Mouse (Mus musculus): ENCODE measurements at regions not wholly inside any gene's neighbourhood (a gene's known extent, or its start where the extent isn't known, plus 50 kb on each side); places are given as distances from the start of the nearest gene placed in this dataset.

DNA sequence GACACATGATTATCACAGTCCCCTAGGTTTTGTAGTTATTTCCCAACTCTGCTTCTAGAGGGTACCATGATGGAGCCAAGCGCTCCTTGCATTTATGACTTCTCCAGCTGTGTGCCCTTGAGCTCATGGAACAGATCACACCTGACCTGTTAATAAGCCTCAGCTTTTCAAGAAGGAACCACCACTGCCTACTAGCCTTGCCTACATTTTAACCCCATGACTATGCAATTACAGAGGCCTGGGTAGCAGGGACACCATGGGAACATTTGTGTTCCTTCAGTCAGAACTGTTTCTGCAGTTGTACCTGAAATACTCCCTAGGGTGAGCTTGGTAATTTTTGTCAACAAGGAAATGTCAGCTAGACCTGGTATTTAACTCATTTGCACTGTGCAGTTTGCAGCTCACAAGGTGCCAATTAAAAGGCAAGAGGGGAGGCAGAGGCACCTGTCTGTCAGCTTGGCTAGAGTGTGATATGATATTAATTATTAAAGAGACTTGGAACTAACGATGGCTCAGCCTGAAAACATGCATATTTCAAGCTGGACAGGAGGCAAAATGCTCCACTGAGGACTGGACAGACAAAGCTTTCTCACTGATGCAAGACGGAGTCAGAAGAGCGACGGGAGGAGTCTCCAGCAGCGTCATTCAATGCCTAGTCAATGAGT, 382.1 kb upstream of the Ddi1 start:
- H3K27me3 ChIP-seq (ENCODE audit: control insufficient read depth, insufficient read depth, low read length): no peaks in the 10 kb centered on the region
- no peak overlapping the region for H3K9ac ChIP-seq (ENCODE audit: low read length)
- H3K4me2 ChIP-seq (ENCODE audit: low read depth): no peak overlapping the region
- WGBS: 79% methylated on average over 6 of the region's 6 CpGs
- H3K4me3 ChIP-seq (ENCODE audit: low read depth, low read length): no peak overlapping the region
- H3K9me3 ChIP-seq (ENCODE audit: control insufficient read depth, low read length): no peaks in the 10 kb centered on the region
- ATAC-seq (ENCODE audit: insufficient read depth, low FRiP score, low TSS enrichment): no peak; the same call in 1 of the 2 replicates
- no peak for DNase-seq (ENCODE audit: low spot score)
- H3K27ac ChIP-seq (ENCODE audit: low read depth, low read length): no peak overlapping the region
- no peaks in the 10 kb centered on the region for H3K36me3 ChIP-seq (ENCODE audit: control insufficient read depth, insufficient read depth, low read length)
- H3K4me1 ChIP-seq (ENCODE audit: control insufficient read depth, insufficient read depth, low read length): no peaks in the 10 kb centered on the region

DNA sequence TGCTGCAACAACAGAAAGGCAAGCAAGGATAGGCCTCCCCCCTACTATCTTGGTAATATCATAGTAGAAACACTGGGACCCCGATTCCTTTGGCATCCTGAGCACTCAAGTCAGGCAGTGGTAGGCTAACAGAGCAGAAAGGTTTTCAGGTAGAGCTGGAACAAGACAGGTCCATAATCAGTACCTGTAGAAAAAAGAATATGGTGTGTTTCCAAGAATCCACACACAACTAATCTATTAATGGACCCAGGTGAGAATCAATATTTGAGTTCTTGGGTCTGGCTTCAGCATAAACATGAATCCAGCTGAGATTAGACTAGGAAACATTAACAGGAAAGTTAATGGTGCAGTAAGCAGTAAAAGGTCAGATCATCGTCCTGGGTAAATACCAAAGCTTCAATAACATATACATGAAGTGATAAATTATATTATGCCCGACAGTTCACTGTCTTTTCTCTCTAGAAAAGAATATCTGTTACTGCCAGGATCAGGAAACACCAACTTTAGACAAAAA, 376.2 kb upstream of the Ddi1 start:
- H3K4me1 ChIP-seq (ENCODE audit: control insufficient read depth, insufficient read depth, low read length): no peaks in the 10 kb centered on the region
- no peak overlapping the region for H3K9ac ChIP-seq (ENCODE audit: low read length)
- no peaks in the 10 kb centered on the region for H3K36me3 ChIP-seq (ENCODE audit: control insufficient read depth, insufficient read depth, low read length)
- no peaks in the 10 kb centered on the region for H3K9me3 ChIP-seq (ENCODE audit: control insufficient read depth, low read length)
- DNase-seq (ENCODE audit: low spot score): no peak
- no peak overlapping the region for H3K4me2 ChIP-seq (ENCODE audit: low read depth)
- no peak for ATAC-seq (ENCODE audit: insufficient read depth, low FRiP score, low TSS enrichment)
- no peak overlapping the region for H3K27ac ChIP-seq (ENCODE audit: low read depth, low read length)
- no peak overlapping the region for H3K4me3 ChIP-seq (ENCODE audit: low read depth, low read length)
- H3K27me3 ChIP-seq (ENCODE audit: control insufficient read depth, insufficient read depth, low read length): no peaks in the 10 kb centered on the region
- 88% methylated on average over 3 of the region's 3 CpGs for WGBS

DNA sequence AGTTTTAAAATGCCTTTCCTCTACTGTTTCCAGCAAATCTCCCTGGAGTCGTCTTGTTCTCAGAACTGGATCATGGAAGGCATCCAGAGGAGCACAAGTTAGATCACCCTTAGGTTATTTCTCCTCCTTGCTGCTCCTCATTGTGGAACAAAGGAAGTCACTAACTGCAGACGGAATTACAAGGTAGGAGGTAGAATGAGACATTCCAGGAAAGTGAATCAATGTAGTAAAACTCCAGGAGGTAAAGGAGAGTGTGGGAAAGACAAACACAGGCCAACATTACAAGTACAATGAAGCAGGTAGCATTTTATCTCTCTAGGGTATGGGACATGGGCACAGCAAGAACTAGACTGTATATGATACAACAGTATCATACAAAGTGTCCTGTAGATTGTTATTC, 375.7 kb upstream of the Ddi1 start:
- H3K27me3 ChIP-seq (ENCODE audit: control insufficient read depth, insufficient read depth, low read length): no peaks in the 10 kb centered on the region
- no peaks in the 10 kb centered on the region for H3K9me3 ChIP-seq (ENCODE audit: control insufficient read depth, low read length)
- no peaks in the 10 kb centered on the region for H3K4me1 ChIP-seq (ENCODE audit: control insufficient read depth, insufficient read depth, low read length)
- H3K4me2 ChIP-seq (ENCODE audit: low read depth): no peak overlapping the region
- H3K36me3 ChIP-seq (ENCODE audit: control insufficient read depth, insufficient read depth, low read length): no peaks in the 10 kb centered on the region
- H3K9ac ChIP-seq (ENCODE audit: low read length): no peak overlapping the region
- ATAC-seq (ENCODE audit: insufficient read depth, low FRiP score, low TSS enrichment) (no peak), DNase-seq (ENCODE audit: low spot score) (no peak)
- H3K27ac ChIP-seq (ENCODE audit: low read depth, low read length): no peak overlapping the region
- H3K4me3 ChIP-seq (ENCODE audit: low read depth, low read length): no peak overlapping the region
- 57% methylated on average over 2 of the region's 2 CpGs for WGBS

DNA sequence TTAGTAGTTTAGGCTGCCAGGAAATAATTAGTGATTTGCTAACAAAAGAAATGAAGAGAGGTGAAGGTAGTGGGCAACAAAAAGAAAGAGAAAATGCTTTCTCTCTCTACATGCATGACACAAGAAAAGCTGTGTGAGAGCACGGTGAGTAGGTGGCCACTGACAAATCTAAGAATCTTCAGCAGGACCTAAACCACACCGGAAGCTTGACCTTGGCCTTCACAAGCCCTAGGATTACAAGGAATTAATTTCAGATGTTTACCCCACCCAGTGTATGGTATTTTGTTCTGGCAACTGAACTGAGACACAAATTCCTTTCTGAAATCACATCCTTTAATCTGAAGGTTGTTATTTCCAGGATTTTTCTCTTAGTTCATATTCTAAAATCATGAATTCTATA, 347.5 kb upstream of the Ddi1 start:
- no peaks in the 10 kb centered on the region for H3K9me3 ChIP-seq (ENCODE audit: control insufficient read depth, low read length)
- no peak overlapping the region for H3K27ac ChIP-seq (ENCODE audit: low read depth, low read length)
- WGBS: 90% methylated on average over 2 of the region's 2 CpGs
- no peak for ATAC-seq (ENCODE audit: insufficient read depth, low FRiP score, low TSS enrichment)
- no peaks in the 10 kb centered on the region for H3K27me3 ChIP-seq (ENCODE audit: control insufficient read depth, insufficient read depth, low read length)
- no peaks in the 10 kb centered on the region for H3K4me1 ChIP-seq (ENCODE audit: control insufficient read depth, insufficient read depth, low read length)
- H3K4me3 ChIP-seq (ENCODE audit: low read depth, low read length): no peak overlapping the region
- H3K9ac ChIP-seq (ENCODE audit: low read length): no peak overlapping the region
- no peaks in the 10 kb centered on the region for H3K36me3 ChIP-seq (ENCODE audit: control insufficient read depth, insufficient read depth, low read length)
- H3K4me2 ChIP-seq (ENCODE audit: low read depth): no peak overlapping the region
- DNase-seq (ENCODE audit: low spot score): no peak

DNA sequence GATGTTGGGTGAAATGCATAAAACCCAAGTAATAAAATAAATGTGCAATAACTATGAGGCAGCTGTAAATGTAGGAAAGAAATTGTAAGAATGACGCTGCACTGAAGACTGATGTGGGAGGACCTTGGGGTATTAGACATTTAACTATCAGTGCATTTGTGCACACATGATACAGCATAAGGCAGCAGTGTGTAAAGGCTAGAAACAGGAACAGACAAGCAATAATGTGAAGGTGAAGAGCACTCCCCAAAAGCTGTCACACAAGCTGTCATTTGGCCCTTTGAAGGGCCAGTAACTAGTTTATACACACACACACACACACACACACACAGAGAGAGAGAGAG, 339.6 kb upstream of the Ddi1 start:
- H3K4me2 ChIP-seq (ENCODE audit: low read depth): no peak overlapping the region
- H3K9me3 ChIP-seq (ENCODE audit: control insufficient read depth, low read length): no peaks in the 10 kb centered on the region
- no peak overlapping the region for H3K27ac ChIP-seq (ENCODE audit: low read depth, low read length)
- ATAC-seq (ENCODE audit: insufficient read depth, low FRiP score, low TSS enrichment) (no peak), DNase-seq (ENCODE audit: low spot score) (no peak)
- H3K4me3 ChIP-seq (ENCODE audit: low read depth, low read length): no peak overlapping the region
- H3K4me1 ChIP-seq (ENCODE audit: control insufficient read depth, insufficient read depth, low read length): no peaks in the 10 kb centered on the region
- no peak overlapping the region for H3K9ac ChIP-seq (ENCODE audit: low read length)
- 83% methylated on average over 1 of the region's 1 CpGs for WGBS
- H3K36me3 ChIP-seq (ENCODE audit: control insufficient read depth, insufficient read depth, low read length): no peaks in the 10 kb centered on the region
- no peaks in the 10 kb centered on the region for H3K27me3 ChIP-seq (ENCODE audit: control insufficient read depth, insufficient read depth, low read length)

DNA sequence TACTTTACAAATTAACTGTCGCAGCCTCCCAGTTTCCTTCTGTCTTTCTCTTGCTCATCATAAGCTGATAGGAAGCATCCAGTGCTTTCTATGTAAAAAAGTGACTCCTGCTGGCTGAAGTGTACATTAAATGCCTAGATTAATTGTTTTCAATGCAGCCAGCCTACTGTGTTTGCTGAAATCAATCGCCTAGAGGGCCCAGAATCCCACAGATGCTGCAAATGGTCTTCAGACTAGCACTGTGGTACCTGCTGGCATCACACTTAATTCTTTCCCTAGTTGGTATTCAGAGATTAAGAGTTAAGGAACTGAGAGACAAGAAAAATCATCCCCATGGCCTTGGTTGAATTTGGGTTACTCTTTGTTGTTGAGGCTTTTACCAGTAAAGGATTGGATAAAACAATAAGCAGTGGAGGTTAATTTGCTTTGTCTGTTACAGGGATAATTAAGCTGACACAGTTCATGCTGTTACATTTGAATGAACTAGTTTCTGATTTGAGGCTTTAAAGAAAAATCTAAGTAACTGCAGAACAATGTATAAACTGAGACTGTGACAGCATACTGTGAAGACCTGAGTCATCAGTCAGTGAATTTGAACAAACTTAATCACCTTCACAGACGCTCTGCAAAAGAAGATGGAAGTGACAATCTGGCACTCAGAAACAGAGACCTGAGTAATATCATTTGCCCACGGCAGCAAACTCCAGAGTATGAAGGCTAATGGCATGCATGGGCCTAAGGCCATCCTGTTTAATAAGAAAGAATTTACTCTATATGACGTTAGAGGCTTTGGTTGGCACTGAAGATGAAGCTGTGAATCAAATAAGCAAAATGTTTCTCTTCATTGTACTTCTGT, 339.0 kb upstream of the Ddi1 start:
- H3K4me1 ChIP-seq (ENCODE audit: control insufficient read depth, insufficient read depth, low read length): no peaks in the 10 kb centered on the region
- ATAC-seq (ENCODE audit: insufficient read depth, low FRiP score, low TSS enrichment) (no peak), DNase-seq (ENCODE audit: low spot score) (no peak)
- H3K36me3 ChIP-seq (ENCODE audit: control insufficient read depth, insufficient read depth, low read length): no peaks in the 10 kb centered on the region
- H3K9me3 ChIP-seq (ENCODE audit: control insufficient read depth, low read length): no peaks in the 10 kb centered on the region
- H3K4me3 ChIP-seq (ENCODE audit: low read depth, low read length): no peak overlapping the region
- no peak overlapping the region for H3K4me2 ChIP-seq (ENCODE audit: low read depth)
- 73% methylated on average over 5 of the region's 5 CpGs for WGBS
- H3K9ac ChIP-seq (ENCODE audit: low read length): no peak overlapping the region
- no peaks in the 10 kb centered on the region for H3K27me3 ChIP-seq (ENCODE audit: control insufficient read depth, insufficient read depth, low read length)
- no peak overlapping the region for H3K27ac ChIP-seq (ENCODE audit: low read depth, low read length)

All from neural tube, embryonic 11.5 days (tissue).